Mouse (Mus musculus) C2C12 (cell line): ENCODE results near the gene Gon7. TPM values are rescaled to one million over a fixed set of nuclear protein-coding genes. Genes with fewer than 3 reads are reported as not detected.
A peak's percentile ranks its signal among the peaks of the same experiment; 100 is the strongest.

Experiments used
- H3K27me3 ChIP-seq: one replicate; pipeline ENCODE4 v1.6.1; 2011; ENCODE audit not compliant: control insufficient read depth, insufficient read depth, insufficient read length
- H3K36me3 ChIP-seq: one replicate; pipeline ENCODE4 v1.6.1; 2011; ENCODE audit not compliant: control insufficient read depth, insufficient read depth
- H3K4me3 ChIP-seq: one replicate; pipeline ENCODE4 v1.5.1; 2011; ENCODE audit warnings: mild to moderate bottlenecking, control low read depth; ENCODE audit not compliant: poor library complexity, insufficient read depth, severe bottlenecking
- H3K79me2 ChIP-seq: one replicate; pipeline ENCODE4 v1.6.1; 2011; ENCODE audit not compliant: control insufficient read depth, insufficient read depth
- H3K79me3 ChIP-seq: one replicate; pipeline ENCODE4 v1.6.1; 2011; ENCODE audit warnings: low read depth, control low read depth
- H3ac ChIP-seq: one replicate; pipeline ENCODE3; 2011; ENCODE audit warnings: low read depth; ENCODE audit not compliant: control insufficient read depth, insufficient read length
- CEBPB ChIP-seq: IDR thresholded peaks from one replicate; pipeline ENCODE4 v1.6.1; 2011; ENCODE audit warnings: low read depth, mild to moderate bottlenecking, control low read depth, moderate library complexity
- CTCF ChIP-seq: IDR thresholded peaks from one replicate; pipeline ENCODE4 v1.5.1; 2011; ENCODE audit not compliant: control insufficient read depth, insufficient read depth, insufficient read length
- FOSL1 ChIP-seq: IDR thresholded peaks from one replicate; pipeline ENCODE4 v1.8.0; 2011; ENCODE audit warnings: mild to moderate bottlenecking, low read length; ENCODE audit not compliant: poor library complexity, insufficient read depth, severe bottlenecking
- MAX ChIP-seq: IDR thresholded peaks from one replicate; pipeline ENCODE4 v1.6.1; 2011; ENCODE audit warnings: mild to moderate bottlenecking, control low read depth
- MYOD1 ChIP-seq: IDR thresholded peaks from one replicate; pipeline ENCODE4 v1.6.1; 2011; ENCODE audit warnings: low read depth; ENCODE audit not compliant: control insufficient read depth, insufficient read length
- MYOG ChIP-seq: IDR thresholded peaks from one replicate; pipeline ENCODE4 v1.6.1; 2011; ENCODE audit not compliant: control insufficient read depth, insufficient read length; ENCODE audit errors: extremely low read depth
- USF1 ChIP-seq: IDR thresholded peaks from one replicate; pipeline ENCODE4 v1.6.1; 2011; ENCODE audit warnings: low read depth, mild to moderate bottlenecking, control low read depth, moderate library complexity
- polyA plus RNA-seq: library from polyadenylated mRNA; unstranded; fragments of >200 nt; fragmentation: generic; extraction: Trizol; gene quantifications from one replicate; pipeline ENCODE4 v1.2.1, GENCODE M21; 2012; ENCODE audit warnings: missing spikeins

The Gon7 gene
- polyA plus RNA-seq, 1 experiment = 8.9 TPM

GRCm38 (mm10) chr12:102748256-102748655 lies 9.3 kb downstream of the Gon7 start:
- Histone ChIP-seq H3K79me2 (peaks cover 99% of the 10 kb centered on the region), H3ac (no peak overlapping the region), H3K4me3 (no peak overlapping the region), H3K36me3 (peaks cover 16% of the 10 kb centered on the region), H3K27me3 (no peaks in the 10 kb centered on the region), H3K79me3 (peaks cover 72% of the 10 kb centered on the region)
- TF ChIP-seq FOSL1 = no peak
- TF ChIP-seq CTCF = no peak
- TF ChIP-seq MAX = no peak
- TF ChIP-seq USF1 = no peak
- no peak for TF ChIP-seq CEBPB

DNA sequence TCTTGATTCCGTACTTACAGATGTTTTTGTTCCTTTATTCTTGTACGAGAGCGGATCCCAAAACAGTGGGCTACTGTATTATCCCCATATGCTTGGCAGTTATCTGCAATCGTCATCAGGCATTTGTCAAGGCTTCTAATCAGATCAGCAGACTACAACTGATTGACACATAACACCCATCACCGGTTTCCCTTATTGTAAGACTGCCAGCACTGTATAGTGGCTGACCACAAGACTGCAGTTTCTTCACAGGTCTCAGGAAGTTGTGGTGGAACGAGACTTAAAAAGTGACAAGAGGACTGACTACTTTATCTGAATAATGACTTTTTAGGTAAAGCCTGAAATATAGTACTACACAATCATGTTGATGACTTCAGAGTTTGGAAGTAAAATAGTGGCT lies 12.8 kb downstream of the Gon7 start:
- Histone ChIP-seq H3ac (no peak overlapping the region), H3K79me3 (peaks cover 42% of the 10 kb centered on the region), H3K79me2 (peaks cover 76% of the 10 kb centered on the region), H3K4me3 (no peak overlapping the region), H3K27me3 (no peaks in the 10 kb centered on the region), H3K36me3 (peaks cover 28% of the 10 kb centered on the region)
- TF ChIP-seq CEBPB (no peak), CTCF (no peak), MYOG (no peak), USF1 (no peak), MAX (no peak), FOSL1 (no peak), MYOD1 (no peak)

DNA sequence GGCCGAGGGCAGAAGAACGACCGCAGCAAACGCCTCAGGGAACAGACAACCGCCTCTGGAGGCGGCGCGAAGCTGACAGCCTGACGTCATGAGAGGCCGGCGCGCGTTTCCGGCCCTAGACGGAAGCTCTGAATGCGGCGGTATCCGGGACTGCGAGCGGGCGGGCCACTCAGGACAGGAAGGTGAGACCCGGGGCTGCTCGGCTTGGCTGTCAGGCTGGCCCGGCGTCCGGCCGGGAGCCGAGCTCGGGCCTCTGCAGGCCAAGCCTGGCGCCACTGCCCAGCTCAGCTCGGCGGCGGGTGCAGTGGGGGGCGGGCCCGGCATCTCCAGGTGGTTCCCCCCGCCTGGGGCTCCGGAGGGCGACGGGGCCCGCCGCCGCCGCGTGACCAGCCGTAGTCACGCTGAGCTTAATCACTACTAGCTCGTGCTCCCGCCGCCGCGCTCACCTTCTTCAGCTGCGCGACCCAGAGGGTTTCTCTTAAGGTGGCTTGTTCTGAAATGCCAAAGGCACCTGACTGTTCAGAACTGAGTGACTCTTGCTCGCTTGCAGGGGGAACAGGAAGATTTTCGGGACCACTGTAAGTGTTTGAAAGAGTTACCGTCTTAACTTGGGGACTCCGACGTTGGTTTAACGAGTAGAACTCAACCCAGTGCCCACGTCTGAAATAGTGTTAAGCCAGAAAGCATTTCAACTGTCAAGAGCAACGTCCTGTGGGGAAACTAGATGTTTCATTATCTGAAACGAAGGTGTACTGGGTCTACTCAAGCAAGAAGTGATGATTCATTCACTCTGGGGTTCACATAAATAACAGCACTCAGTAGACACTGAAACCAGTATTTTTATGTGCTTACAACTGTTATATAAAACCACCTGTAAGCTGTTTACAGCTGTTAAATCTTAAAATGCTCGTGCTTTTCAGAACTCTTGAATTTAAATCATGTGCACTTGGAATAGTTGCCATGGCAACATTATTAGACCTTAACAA lies 13.7 kb downstream of the Gon7 start, which contains the start of the genes Moap1 and Tmem251:
Gene Moap1 (minus strand): TSS at position 73 of the 986 bp plus-strand sequence.
Gene Tmem251 (plus strand): TSS at position 174 of the 986 bp plus-strand sequence.
- H3ac ChIP-seq = peak within 1 kb of the TSS; percentile 84
- H3K36me3 ChIP-seq = peaks cover 24% of the 10 kb centered on the region
- peak within 1 kb of the TSS; percentile 61 for H3K4me3 ChIP-seq
- peaks cover 66% of the 10 kb centered on the region for H3K79me2 ChIP-seq
- no peaks in the 10 kb centered on the region for H3K27me3 ChIP-seq
- no peak for TF ChIP-seq CEBPB
- TF ChIP-seq MYOG = no peak
- no peak for TF ChIP-seq FOSL1
- TF ChIP-seq USF1 = no peak
- no peak for TF ChIP-seq MYOD1
- no peak for TF ChIP-seq CTCF
- TF ChIP-seq MAX = no peak
- peaks cover 37% of the 10 kb centered on the region for H3K79me3 ChIP-seq

- TF ChIP-seq USF1 (no peak), MYOD1 (no peak), FOSL1 (no peak), CTCF (no peak), MYOG (no peak), CEBPB (no peak), MAX (no peak)
- peaks cover 58% of the 10 kb centered on the region for H3K79me2 ChIP-seq
- peaks cover 36% of the 10 kb centered on the region for H3K79me3 ChIP-seq
- H3ac ChIP-seq = peak overlapping the region; percentile 84
- peaks cover 24% of the 10 kb centered on the region for H3K36me3 ChIP-seq
- no peaks in the 10 kb centered on the region for H3K27me3 ChIP-seq
- H3K4me3 ChIP-seq = peak overlapping the region; percentile 61
Measured at GRCm38 (mm10) chr12:102743036-102743588, 14.5 kb downstream of the Gon7 start.

- Histone ChIP-seq H3K79me2 (peaks cover 48% of the 10 kb centered on the region), H3K79me3 (peaks cover 27% of the 10 kb centered on the region)
Measured at GRCm38 (mm10) chr12:102742056-102742455, 15.5 kb downstream of the Gon7 start.

More at GRCm38 (mm10) chr12:102742056-102742455, 15.5 kb downstream of the Gon7 start:
- TF ChIP-seq CEBPB (no peak), CTCF (no peak), USF1 (no peak), MAX (no peak), FOSL1 (no peak), MYOD1 (no peak), MYOG (no peak)
- peaks cover 19% of the 10 kb centered on the region for H3K36me3 ChIP-seq
- no peak overlapping the region for H3K4me3 ChIP-seq
- H3K27me3 ChIP-seq = no peaks in the 10 kb centered on the region
- no peak overlapping the region for H3ac ChIP-seq
